Mouse (Mus musculus): ENCODE data around the gene Nkd2. TPM values are rescaled to one million over a fixed set of nuclear protein-coding genes. Genes with fewer than 3 reads are reported as not detected.

The Nkd2 gene
- polyA plus RNA-seq, 1 experiment from 2014 or later: 4.7 TPM

GRCm38 (mm10) chr13:73839137-73839548, 8.3 kb downstream of the Nkd2 start:
- DNase-seq (ENCODE audit: low spot score) (no peak), ATAC-seq (ENCODE audit: low FRiP score, low TSS enrichment) (0 out of 2 replicates have a peak, but pooled peaks have one; percentile 10)
- no peak overlapping the region for H3K4me2 ChIP-seq (replicated peaks; ENCODE audit: low read depth)
- H3K27ac ChIP-seq (replicated peaks): no peak overlapping the region
- no peaks in the 10 kb centered on the region; the same call in 1 of the 2 replicates for H3K36me3 ChIP-seq (ENCODE audit: control insufficient read depth, insufficient read depth, low read length)
- no peak overlapping the region for H3K4me3 ChIP-seq (ENCODE audit: low read depth, low read length)
- no peak for TF ChIP-seq CTCF (IDR thresholded peaks at IDR 0.05; ENCODE audit: low read depth)
- no peak for TF ChIP-seq EP300 (optimal IDR thresholded peaks at IDR 0.05)
- H3K9me3 ChIP-seq (ENCODE audit: control insufficient read depth, low read length): no peaks in the 10 kb centered on the region
- 0 out of 2 replicates have a peak, but pooled peaks cover 2% of the 10 kb centered on the region for H3K4me1 ChIP-seq (replicated peaks; ENCODE audit: control insufficient read depth, insufficient read depth)
- H3K27me3 ChIP-seq (ENCODE audit: control insufficient read depth, insufficient read depth, low read length): no peaks in the 10 kb centered on the region
- 80% methylated on average over 11 of the region's 11 CpGs for WGBS
- no peak overlapping the region for H3K9ac ChIP-seq (ENCODE audit: low read length)

GRCm38 (mm10) chr13:73837708-73838107, 9.7 kb downstream of the Nkd2 start:
- TF ChIP-seq CTCF (IDR thresholded peaks at IDR 0.05; ENCODE audit: low read depth): no peak
- no peak for TF ChIP-seq EP300 (optimal IDR thresholded peaks at IDR 0.05)
- no peak for DNase-seq (ENCODE audit: low spot score)
- Histone ChIP-seq H3K4me1 (replicated peaks; ENCODE audit: control insufficient read depth, insufficient read depth) (0 out of 2 replicates have a peak, but pooled peaks cover 2% of the 10 kb centered on the region), H3K36me3 (ENCODE audit: control insufficient read depth, insufficient read depth, low read length) (no peaks in the 10 kb centered on the region; the same call in 1 of the 2 replicates), H3K4me3 (ENCODE audit: low read depth, low read length) (no peak overlapping the region), H3K27ac (replicated peaks) (no peak overlapping the region), H3K9me3 (ENCODE audit: control insufficient read depth, low read length) (no peaks in the 10 kb centered on the region), H3K4me2 (replicated peaks; ENCODE audit: low read depth) (no peak overlapping the region), H3K9ac (ENCODE audit: low read length) (no peak overlapping the region), H3K27me3 (ENCODE audit: control insufficient read depth, insufficient read depth, low read length) (no peaks in the 10 kb centered on the region)
- WGBS: 67% methylated on average over 8 of the region's 8 CpGs
- no peak for ATAC-seq (ENCODE audit: low FRiP score, low TSS enrichment)

GRCm38 (mm10) chr13:73836491-73836890, 10.9 kb downstream of the Nkd2 start:
- no peak overlapping the region for H3K27ac ChIP-seq (replicated peaks)

GRCm38 (mm10) chr13:73835791-73836190, 11.6 kb downstream of the Nkd2 start:
- TF ChIP-seq EP300 (optimal IDR thresholded peaks at IDR 0.05) (no peak), CTCF (IDR thresholded peaks at IDR 0.05; ENCODE audit: low read depth) (no peak)
- no peaks in the 10 kb centered on the region; the same call in 1 of the 2 replicates for H3K36me3 ChIP-seq (ENCODE audit: control insufficient read depth, insufficient read depth, low read length)
- no peaks in the 10 kb centered on the region for H3K27me3 ChIP-seq (ENCODE audit: control insufficient read depth, insufficient read depth, low read length)
- H3K4me3 ChIP-seq (ENCODE audit: low read depth, low read length): no peak overlapping the region
- no peak overlapping the region for H3K9ac ChIP-seq (ENCODE audit: low read length)
- no peak for DNase-seq (ENCODE audit: low spot score)
- no peak overlapping the region for H3K27ac ChIP-seq (replicated peaks)
- WGBS: 33% methylated on average over 4 of the region's 4 CpGs
- no peak for ATAC-seq (ENCODE audit: low FRiP score, low TSS enrichment)
- H3K4me2 ChIP-seq (replicated peaks; ENCODE audit: low read depth): no peak overlapping the region
- H3K9me3 ChIP-seq (ENCODE audit: control insufficient read depth, low read length): no peaks in the 10 kb centered on the region
- H3K4me1 ChIP-seq (replicated peaks; ENCODE audit: control insufficient read depth, insufficient read depth): 0 out of 2 replicates have a peak, but pooled peaks cover 2% of the 10 kb centered on the region

More at GRCm38 (mm10) chr13:73836491-73836890, 10.9 kb downstream of the Nkd2 start:
- H3K4me3 ChIP-seq (ENCODE audit: low read depth, low read length): no peak overlapping the region
- H3K4me1 ChIP-seq (replicated peaks; ENCODE audit: control insufficient read depth, insufficient read depth): 0 out of 2 replicates have a peak, but pooled peaks cover 2% of the 10 kb centered on the region
- WGBS: 47% methylated on average over 6 of the region's 6 CpGs
- ATAC-seq (ENCODE audit: low FRiP score, low TSS enrichment): no peak
- no peaks in the 10 kb centered on the region for H3K9me3 ChIP-seq (ENCODE audit: control insufficient read depth, low read length)
- TF ChIP-seq CTCF (IDR thresholded peaks at IDR 0.05; ENCODE audit: low read depth): no peak
- no peak for TF ChIP-seq EP300 (optimal IDR thresholded peaks at IDR 0.05)
- no peaks in the 10 kb centered on the region for H3K27me3 ChIP-seq (ENCODE audit: control insufficient read depth, insufficient read depth, low read length)
- no peak for DNase-seq (ENCODE audit: low spot score)
- no peak overlapping the region for H3K9ac ChIP-seq (ENCODE audit: low read length)
- no peak overlapping the region for H3K4me2 ChIP-seq (replicated peaks; ENCODE audit: low read depth)
- no peaks in the 10 kb centered on the region; the same call in 1 of the 2 replicates for H3K36me3 ChIP-seq (ENCODE audit: control insufficient read depth, insufficient read depth, low read length)

GRCm38 (mm10) chr13:73833809-73834208, 13.6 kb downstream of the Nkd2 start:
- Histone ChIP-seq H3K4me3 (ENCODE audit: low read depth, low read length) (no peak overlapping the region), H3K4me1 (replicated peaks; ENCODE audit: control insufficient read depth, insufficient read depth) (0 out of 2 replicates have a peak, but pooled peaks cover 2% of the 10 kb centered on the region), H3K9ac (ENCODE audit: low read length) (peak overlapping the region; percentile 4; the same call in 1 of the 2 replicates), H3K27ac (replicated peaks) (no peak overlapping the region), H3K9me3 (ENCODE audit: control insufficient read depth, low read length) (no peaks in the 10 kb centered on the region), H3K36me3 (ENCODE audit: control insufficient read depth, insufficient read depth, low read length) (no peaks in the 10 kb centered on the region), H3K27me3 (ENCODE audit: control insufficient read depth, insufficient read depth, low read length) (no peaks in the 10 kb centered on the region), H3K4me2 (replicated peaks; ENCODE audit: low read depth) (no peak overlapping the region)
- no peak for TF ChIP-seq CTCF (IDR thresholded peaks at IDR 0.05; ENCODE audit: low read depth)
- TF ChIP-seq EP300 (optimal IDR thresholded peaks at IDR 0.05): no peak
- ATAC-seq (ENCODE audit: low FRiP score, low TSS enrichment) (no peak), DNase-seq (ENCODE audit: low spot score) (no peak)
- WGBS: 62% methylated on average over 12 of the region's 12 CpGs

GRCm38 (mm10) chr13:73831486-73831885, 15.9 kb downstream of the Nkd2 start:
- 0 out of 2 replicates have a peak, but pooled peaks cover 2% of the 10 kb centered on the region for H3K4me1 ChIP-seq (replicated peaks; ENCODE audit: control insufficient read depth, insufficient read depth)
- H3K27ac ChIP-seq (replicated peaks): no peak overlapping the region
- no peak overlapping the region for H3K9ac ChIP-seq (ENCODE audit: low read length)
- TF ChIP-seq EP300 (optimal IDR thresholded peaks at IDR 0.05): no peak
- peak; percentile 95 for TF ChIP-seq CTCF (IDR thresholded peaks at IDR 0.05; ENCODE audit: low read depth)
- no peaks in the 10 kb centered on the region for H3K27me3 ChIP-seq (ENCODE audit: control insufficient read depth, insufficient read depth, low read length)
- ATAC-seq (ENCODE audit: low FRiP score, low TSS enrichment) (peak; percentile 51; the same call in 1 of the 2 replicates), DNase-seq (ENCODE audit: low spot score) (peak; percentile 62)
- WGBS: 1% methylated on average over 2 of the region's 2 CpGs
- H3K36me3 ChIP-seq (ENCODE audit: control insufficient read depth, insufficient read depth, low read length): no peaks in the 10 kb centered on the region
- H3K4me2 ChIP-seq (replicated peaks; ENCODE audit: low read depth): no peak overlapping the region
- no peaks in the 10 kb centered on the region for H3K9me3 ChIP-seq (ENCODE audit: control insufficient read depth, low read length)
- H3K4me3 ChIP-seq (ENCODE audit: low read depth, low read length): no peak overlapping the region

Measured in stomach, postnatal 0 days (tissue).